Comparison of ENCODE assay signal across 8 mouse cellular contexts in the genomic region with DNA sequence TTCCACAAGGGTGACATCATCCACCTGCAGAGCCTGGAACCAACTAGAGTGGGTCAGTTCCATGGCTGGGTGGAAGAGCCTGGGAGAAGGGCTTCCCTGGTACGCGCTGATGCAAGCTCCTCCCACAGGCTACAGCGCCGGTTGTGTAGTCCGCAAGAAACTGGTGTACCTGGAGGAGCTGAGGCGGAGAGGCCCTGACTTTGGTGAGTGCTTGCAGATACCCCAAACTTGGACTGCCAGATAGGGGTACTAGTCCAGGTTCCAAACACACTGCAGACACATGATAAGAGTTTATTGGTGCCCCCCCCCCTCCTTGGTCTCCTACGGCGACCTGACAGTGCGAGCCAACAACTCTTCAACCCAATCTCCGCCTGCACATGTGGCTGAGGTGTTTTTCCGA. TPM values are rescaled to one million over a fixed set of nuclear protein-coding genes. Genes with fewer than 3 reads are reported as not detected.
A peak's percentile ranks its signal among the peaks of the same experiment; 100 is the strongest.
DNase-seq lines count a peak whose midpoint lies in the region; ATAC-seq lines count a peak whose summit lies in the region.

No protein-coding gene starts in this region.

- H3K9ac ChIP-seq in lung, embryonic 15.5 days, result no peak overlapping the region
- H3K9ac ChIP-seq in forebrain, embryonic 12.5 days, result peak overlapping the region; percentile 51
- H3K9ac ChIP-seq in liver, embryonic 11.5 days (ENCODE audit: low read depth, low read length), result peak overlapping the region; percentile 51

- peaks cover 25% of the 10 kb centered on the region; the same call in 1 of the 2 replicates for H3K27me3 ChIP-seq in lung, embryonic 15.5 days
- H3K27me3 ChIP-seq in forebrain, embryonic 12.5 days, result peaks cover 40% of the 10 kb centered on the region
- H3K27me3 ChIP-seq in liver, embryonic 11.5 days (replicated peaks; ENCODE audit: control insufficient read depth, insufficient read depth, low read length), result peaks cover 28% of the 10 kb centered on the region

- no peak for DNase-seq in lung, postnatal 4 days
- DNase-seq in liver, embryonic 11.5 days (ENCODE audit: low spot score), result peak; percentile 50
- peak; percentile 3 for DNase-seq in retina, embryonic 14.5 days (ENCODE audit: low spot score)
- DNase-seq in urinary bladder, postnatal 14 days (ENCODE audit: low spot score), result no peak
- DNase-seq in left cerebral cortex, postnatal 25 days (ENCODE audit: low spot score in 2 of 2), result no peak
- DNase-seq in right cerebral cortex, adult 18-20 months, result no peak

- peaks cover 6% of the 10 kb centered on the region for H3K4me1 ChIP-seq in lung, embryonic 15.5 days
- peaks cover 12% of the 10 kb centered on the region for H3K4me1 ChIP-seq in forebrain, embryonic 12.5 days
- peaks cover 16% of the 10 kb centered on the region for H3K4me1 ChIP-seq in liver, embryonic 11.5 days (replicated peaks; ENCODE audit: control insufficient read depth, insufficient read depth, low read length)

- WGBS in lung, embryonic 15.5 days, result 4% methylated on average over 11 of the region's 11 CpGs
- 3% methylated on average over 11 of the region's 11 CpGs for WGBS in forebrain, embryonic 12.5 days
- WGBS in liver, embryonic 11.5 days, result 3% methylated on average over 11 of the region's 11 CpGs

- no peaks in the 10 kb centered on the region for H3K36me3 ChIP-seq in lung, embryonic 15.5 days
- H3K36me3 ChIP-seq in forebrain, embryonic 12.5 days (replicated peaks), result no peaks in the 10 kb centered on the region
- H3K36me3 ChIP-seq in liver, embryonic 11.5 days (ENCODE audit: control insufficient read depth, insufficient read depth, low read length), result no peaks in the 10 kb centered on the region

- no peaks in the 10 kb centered on the region for H3K9me3 ChIP-seq in lung, embryonic 15.5 days
- H3K9me3 ChIP-seq in forebrain, embryonic 12.5 days, result no peaks in the 10 kb centered on the region
- H3K9me3 ChIP-seq in liver, embryonic 11.5 days (ENCODE audit: control insufficient read depth, low read length), result no peaks in the 10 kb centered on the region

- H3K27ac ChIP-seq in lung, embryonic 15.5 days, result no peak overlapping the region
- no peak overlapping the region for H3K27ac ChIP-seq in forebrain, embryonic 12.5 days
- H3K27ac ChIP-seq in liver, embryonic 11.5 days (ENCODE audit: low read depth, low read length), result peak overlapping the region; percentile 45; the same call in 1 of the 2 replicates

- intact Hi-C loops in left cerebral cortex, postnatal 25 days (cut with DNase I), result no loop called here

- peak overlapping the region; percentile 62 for H3K4me2 ChIP-seq in lung, embryonic 15.5 days
- peak overlapping the region; percentile 58 for H3K4me2 ChIP-seq in forebrain, embryonic 12.5 days
- H3K4me2 ChIP-seq in liver, embryonic 11.5 days, result peak overlapping the region; percentile 85

- no peak for ATAC-seq in lung, embryonic 15.5 days (ENCODE audit: borderline replicate concordance, extremely low read depth, low FRiP score, low TSS enrichment)
- ATAC-seq in forebrain, embryonic 12.5 days (ENCODE audit: low FRiP score), result no peak
- peak; percentile 92 for ATAC-seq in liver, embryonic 11.5 days (replicated peaks; ENCODE audit: low FRiP score)

- peak overlapping the region; percentile 34 for H3K4me3 ChIP-seq in lung, embryonic 15.5 days
- H3K4me3 ChIP-seq in forebrain, embryonic 12.5 days (replicated peaks), result peak overlapping the region; percentile 36
- H3K4me3 ChIP-seq in liver, embryonic 11.5 days (ENCODE audit: low read depth, low read length), result peak overlapping the region; percentile 49

RNA-seq across cellular contexts. Expression of a gene that starts 27.2 kb away (rescaled TPM):
- 31.8 and 38.0 TPM in 2 replicates for polyA plus RNA-seq in lung, embryonic 15.5 days (2015; fragmentation: Nextera tagmentation; extraction: Ambion mirVana)
- polyA plus RNA-seq in forebrain, embryonic 12.5 days (2016; fragmentation: Nextera tagmentation; extraction: Ambion mirVana), result 28.3 and 34.6 TPM in 2 replicates
- polyA plus RNA-seq in liver, embryonic 11.5 days (2014; fragmentation: Nextera tagmentation; extraction: Ambion mirVana), result 37.7 and 38.5 TPM in 2 replicates
- 10 to 100 TPM; 55.2 to 55.6 TPM for total RNA-seq in left cerebral cortex, postnatal 25 days (2021)

RNA-seq across cellular contexts. Expression of a gene that starts 39.8 kb away (rescaled TPM):
- 0.05 and 0.09 TPM in 2 replicates for polyA plus RNA-seq in lung, embryonic 15.5 days (2015; fragmentation: Nextera tagmentation; extraction: Ambion mirVana)
- polyA plus RNA-seq in forebrain, embryonic 12.5 days (2016; fragmentation: Nextera tagmentation; extraction: Ambion mirVana), result 0.05 and 0.15 TPM in 2 replicates
- polyA plus RNA-seq in liver, embryonic 11.5 days (2014; fragmentation: Nextera tagmentation; extraction: Ambion mirVana), result 0.34 and 0.52 TPM in 2 replicates
- total RNA-seq in left cerebral cortex, postnatal 25 days (2021), result under 1 TPM; 0.07 to 0.09 TPM

RNA-seq across cellular contexts. Expression of a gene that starts 54.6 kb away (rescaled TPM):
- polyA plus RNA-seq in lung, embryonic 15.5 days (2015; fragmentation: Nextera tagmentation; extraction: Ambion mirVana), result 104 and 106 TPM in 2 replicates
- polyA plus RNA-seq in forebrain, embryonic 12.5 days (2016; fragmentation: Nextera tagmentation; extraction: Ambion mirVana), result 99.7 and 101 TPM in 2 replicates
- polyA plus RNA-seq in liver, embryonic 11.5 days (2014; fragmentation: Nextera tagmentation; extraction: Ambion mirVana), result 98.5 and 105 TPM in 2 replicates
- 10 to 100 TPM; 70.8 to 76.6 TPM for total RNA-seq in left cerebral cortex, postnatal 25 days (2021)

Comparison
In these comparisons a context has a peak if more than half of its experiments do, and no peak if none do; other contexts are left out.
1. DNase-seq: peak in liver, embryonic 11.5 days (single experiment) and retina, embryonic 14.5 days (single experiment); none in lung, postnatal 4 days (0 of 2), urinary bladder, postnatal 14 days (single experiment), left cerebral cortex, postnatal 25 days (0 of 2) and right cerebral cortex, adult 18-20 months (single experiment).
2. Peak in every context shown above with its lines, with median percentiles within 50 percentile points of each other: H3K4me2 ChIP-seq and H3K4me3 ChIP-seq.